Mouse (Mus musculus): ENCODE measurements around the gene Gm17654. TPM values are rescaled to one million over a fixed set of nuclear protein-coding genes. Genes with fewer than 3 reads are reported as not detected.
"Not testable (repeated sequence)": the region's sequence is repeated elsewhere in the genome, so short reads cannot be mapped to it uniquely, and the experiment has no call there.

The Gm17654 gene
- polyA plus RNA-seq, 1 experiment from 2014 or later = not detected

- H3K4me1 ChIP-seq (ENCODE audit: control insufficient read depth, insufficient read depth, low read length); H3K36me3 ChIP-seq (ENCODE audit: control insufficient read depth, insufficient read depth, low read length); H3K9ac ChIP-seq (ENCODE audit: low read length); H3K4me2 ChIP-seq (ENCODE audit: low read depth, low read length); H3K4me3 ChIP-seq (replicated peaks; ENCODE audit: low read length); H3K27ac ChIP-seq (ENCODE audit: low read length); H3K27me3 ChIP-seq (ENCODE audit: control insufficient read depth, insufficient read depth, low read length); H3K9me3 ChIP-seq (replicated peaks; ENCODE audit: control insufficient read depth, low read length); ATAC-seq (ENCODE audit: insufficient read depth, low FRiP score): not testable (repeated sequence)
- WGBS = 21% methylated on average over 11 of the region's 15 CpGs
These were observed 47.6 kb downstream of the Gm17654 start for GRCm38 (mm10) chr14:43531052-43532010.

Other genes with a start within 250 kb of the Gm17654 start
- not detected in 2 replicates for gene 1700001F09Rik, start 231.3 kb downstream of the Gm17654 start, polyA plus RNA-seq (2015; fragmentation: Nextera tagmentation; extraction: Ambion mirVana)
- not detected in 2 replicates for gene Gm8138, start 162.8 kb downstream of the Gm17654 start, polyA plus RNA-seq (2015; fragmentation: Nextera tagmentation; extraction: Ambion mirVana)
- not detected in 2 replicates for gene Gm5799, start 35.6 kb downstream of the Gm17654 start, polyA plus RNA-seq (2015; fragmentation: Nextera tagmentation; extraction: Ambion mirVana)
- gene Gm10375, start 28.9 kb upstream of the Gm17654 start, polyA plus RNA-seq (2015; fragmentation: Nextera tagmentation; extraction: Ambion mirVana) = not detected in 2 replicates
- gene Gm8165, start 98.1 kb upstream of the Gm17654 start, polyA plus RNA-seq (2015; fragmentation: Nextera tagmentation; extraction: Ambion mirVana) = not detected in 2 replicates
- 0.66 and 0.83 TPM in 2 replicates for gene Gm7324, start 118.7 kb upstream of the Gm17654 start, polyA plus RNA-seq (2015; fragmentation: Nextera tagmentation; extraction: Ambion mirVana)
- gene Gm16506, start 148.3 kb upstream of the Gm17654 start, polyA plus RNA-seq (2015; fragmentation: Nextera tagmentation; extraction: Ambion mirVana) = not detected in 2 replicates
- gene Gm6526, start 168.7 kb upstream of the Gm17654 start, polyA plus RNA-seq (2015; fragmentation: Nextera tagmentation; extraction: Ambion mirVana) = not detected in 2 replicates
- not detected in 2 replicates for gene Gm8180, start 205.6 kb upstream of the Gm17654 start, polyA plus RNA-seq (2015; fragmentation: Nextera tagmentation; extraction: Ambion mirVana)

All from stomach, embryonic 16.5 days (tissue).